Mouse (Mus musculus) embryonic fibroblast, embryonic 13.5 days (primary cell): Measurements from ENCODE around the gene Tmem38b.

Source experiments
- CTCF ChIP-seq: IDR thresholded peaks from 2 replicates; pipeline ENCODE4 v1.5.1; 2011; ENCODE audit warnings: mild to moderate bottlenecking, control low read depth, low read length, moderate library complexity, borderline replicate concordance; ENCODE audit not compliant: insufficient read depth
- POLR2A ChIP-seq: IDR thresholded peaks from 2 replicates; pipeline ENCODE4 v1.6.1; 2011; ENCODE audit warnings: low read depth, mild to moderate bottlenecking, control low read depth, low read length, moderate library complexity

GRCm38 (mm10) chr4:53799753-53800152, 26.1 kb upstream of the Tmem38b start:
- TF ChIP-seq CTCF (no peak), POLR2A (no peak)
